Mouse (Mus musculus) olfactory bulb, adult 2 months (tissue): ENCODE measurements at regions not wholly inside any gene's neighbourhood (a gene's known extent, or its start where the extent isn't known, plus 50 kb on each side); places are given as distances from the start of the nearest gene placed in this dataset.

Experiments used
- CTCF ChIP-seq: fragments of 200-500 bp; IDR thresholded peaks from 2 replicates; pipeline ENCODE4 v1.5.1; 2012; ENCODE audit warnings: low read depth, mild to moderate bottlenecking, low read length, moderate library complexity; ENCODE audit not compliant: insufficient read depth
- POLR2A ChIP-seq: fragments of 200-500 bp; IDR thresholded peaks from 2 replicates; pipeline ENCODE4 v1.6.1; 2012; ENCODE audit warnings: mild to moderate bottlenecking, low read depth, low read length, moderate library complexity; ENCODE audit not compliant: insufficient read depth

DNA sequence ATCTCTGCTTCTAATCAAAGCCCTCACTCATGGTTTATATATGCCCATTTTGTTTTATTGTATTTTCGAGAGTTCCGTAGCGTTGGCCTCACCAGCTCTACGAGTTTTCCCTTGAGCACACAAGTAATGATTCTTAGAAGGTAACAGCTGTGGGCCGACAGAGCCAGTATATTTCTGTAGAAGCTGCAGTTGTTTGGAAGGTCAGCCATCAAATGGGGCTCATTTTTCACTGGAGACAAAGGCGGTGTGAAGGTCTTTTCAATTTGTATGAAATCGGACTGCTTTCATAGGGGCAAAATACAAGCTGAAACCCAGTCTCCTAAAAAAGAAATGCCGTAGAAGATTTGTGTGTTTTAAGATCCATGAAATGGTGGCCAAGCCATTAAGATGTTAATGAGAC lies 307.9 kb downstream of the Qk start:
- TF ChIP-seq CTCF (no peak), POLR2A (no peak)
